Mouse (Mus musculus): Measurements from ENCODE around the gene Atp8b5. TPM values are rescaled to one million over a fixed set of nuclear protein-coding genes. Genes with fewer than 3 reads are reported as not detected.

Gene Atp8b5
- polyA plus RNA-seq, 1 experiment: not detected

DNA sequence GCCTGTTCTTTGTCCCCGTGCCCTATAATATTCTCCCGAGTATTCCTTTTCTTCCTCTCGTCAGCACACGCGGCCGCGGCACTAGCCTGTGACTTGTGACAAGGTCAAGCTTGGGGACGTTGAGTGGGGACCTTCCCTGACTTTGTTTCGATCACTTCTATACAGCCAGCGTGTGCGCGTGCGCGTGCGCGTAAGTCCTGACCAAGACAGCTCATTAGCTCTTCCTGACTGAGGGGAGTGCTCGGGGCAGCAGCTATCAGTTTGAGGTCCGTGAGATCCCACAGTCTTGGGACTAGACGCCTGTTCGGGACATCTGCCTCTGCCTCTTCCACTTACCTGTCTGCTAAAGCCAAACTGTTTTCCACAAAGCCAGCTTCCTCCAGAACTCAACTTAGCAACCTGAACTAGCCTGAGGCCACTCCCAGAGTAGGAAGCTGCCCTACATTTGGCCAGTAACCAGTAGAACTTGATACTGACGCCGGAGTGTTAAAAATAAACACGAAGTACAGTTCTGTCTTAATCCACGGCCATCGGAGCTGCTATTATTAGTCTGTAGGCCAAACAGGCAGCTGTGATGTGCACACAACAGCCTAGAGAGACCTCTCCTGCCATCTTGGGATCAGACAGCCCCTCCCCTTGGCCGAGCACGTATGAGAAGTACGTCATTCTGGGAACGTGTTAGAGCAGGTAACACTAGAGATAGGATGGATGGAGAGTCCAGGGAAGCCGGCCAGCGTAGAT, 132.6 kb downstream of the Atp8b5 start:
- Histone ChIP-seq H3K36me3 (ENCODE audit: control insufficient read depth, insufficient read depth) (no peaks in the 10 kb centered on the region), H3ac (ENCODE audit: control insufficient read depth, insufficient read length) (no peak overlapping the region), H3K27me3 (ENCODE audit: control insufficient read depth, insufficient read depth, insufficient read length) (no peaks in the 10 kb centered on the region), H3K4me2 (ENCODE audit: low read depth) (peak overlapping the region; percentile 58), H3K79me2 (ENCODE audit: control insufficient read depth, insufficient read depth) (peaks cover 8% of the 10 kb centered on the region), H3K4me3 (no peak overlapping the region)
- TF ChIP-seq POLR2AphosphoS2 (IDR thresholded peaks at IDR 0.05; ENCODE audit: insufficient read length, low read depth): no peak
- no peak for TF ChIP-seq USF1 (IDR thresholded peaks at IDR 0.05; ENCODE audit: low read depth)
- TF ChIP-seq MYOD1 (IDR thresholded peaks at IDR 0.05; ENCODE audit: control insufficient read depth in 1 of 3, insufficient read length in 2 of 3, low read depth in 2 of 3): peak in 2 of 3 experiments; percentile 11 to 53
- TF ChIP-seq MYOG (IDR thresholded peaks at IDR 0.05; ENCODE audit: control insufficient read depth in 1 of 3, insufficient read depth in 1 of 3, insufficient read length in 2 of 3, low read depth in 2 of 3): peak in 1 of 3 experiments; percentile 58

DNA sequence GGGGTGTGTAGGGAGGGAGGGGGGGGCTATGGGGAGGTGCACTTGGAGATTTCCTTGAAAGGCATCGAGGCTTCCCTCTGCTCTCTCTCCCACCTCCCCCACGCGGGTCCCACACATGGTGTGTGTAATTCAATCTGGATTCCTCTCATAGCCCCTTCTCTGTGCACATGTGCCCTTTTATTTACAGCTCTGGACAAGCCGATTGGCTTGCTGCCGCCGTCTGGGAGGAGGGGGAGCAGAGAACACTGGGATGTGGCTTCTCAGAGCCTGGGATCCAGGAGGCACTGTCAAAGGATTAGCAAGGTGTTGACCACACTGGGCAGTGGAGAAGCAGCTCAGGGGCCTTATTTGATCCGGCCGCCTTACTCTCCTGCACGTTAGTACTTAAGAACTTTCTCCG, 134.0 kb downstream of the Atp8b5 start:
- Histone ChIP-seq H3ac (ENCODE audit: control insufficient read depth, insufficient read length) (no peak overlapping the region), H3K4me3 (no peak overlapping the region), H3K79me2 (ENCODE audit: control insufficient read depth, insufficient read depth) (peaks cover 8% of the 10 kb centered on the region), H3K27me3 (ENCODE audit: control insufficient read depth, insufficient read depth, insufficient read length) (no peaks in the 10 kb centered on the region), H3K4me2 (ENCODE audit: low read depth) (no peak overlapping the region), H3K36me3 (ENCODE audit: control insufficient read depth, insufficient read depth) (no peaks in the 10 kb centered on the region)
- TF ChIP-seq TCF3 (IDR thresholded peaks at IDR 0.05; ENCODE audit: insufficient read length, low read depth): no peak
- TF ChIP-seq MYOD1 (IDR thresholded peaks at IDR 0.05; ENCODE audit: control insufficient read depth in 1 of 3, insufficient read length in 2 of 3, low read depth in 2 of 3): no peak
- TF ChIP-seq MYOG (IDR thresholded peaks at IDR 0.05; ENCODE audit: control insufficient read depth in 1 of 3, insufficient read depth in 1 of 3, insufficient read length in 2 of 3, low read depth in 2 of 3): no peak
- TF ChIP-seq MAX (IDR thresholded peaks at IDR 0.05; ENCODE audit: low read depth): no peak
- TF ChIP-seq REST (IDR thresholded peaks at IDR 0.05; ENCODE audit: insufficient read depth, insufficient read length): no peak
- TF ChIP-seq POLR2AphosphoS2 (IDR thresholded peaks at IDR 0.05; ENCODE audit: insufficient read length, low read depth): no peak
- TF ChIP-seq SRF (IDR thresholded peaks at IDR 0.05; ENCODE audit: control insufficient read depth, insufficient read length, low read depth): no peak
- no peak for TF ChIP-seq POLR2A (IDR thresholded peaks at IDR 0.05; ENCODE audit: insufficient read length, low read depth)

DNA sequence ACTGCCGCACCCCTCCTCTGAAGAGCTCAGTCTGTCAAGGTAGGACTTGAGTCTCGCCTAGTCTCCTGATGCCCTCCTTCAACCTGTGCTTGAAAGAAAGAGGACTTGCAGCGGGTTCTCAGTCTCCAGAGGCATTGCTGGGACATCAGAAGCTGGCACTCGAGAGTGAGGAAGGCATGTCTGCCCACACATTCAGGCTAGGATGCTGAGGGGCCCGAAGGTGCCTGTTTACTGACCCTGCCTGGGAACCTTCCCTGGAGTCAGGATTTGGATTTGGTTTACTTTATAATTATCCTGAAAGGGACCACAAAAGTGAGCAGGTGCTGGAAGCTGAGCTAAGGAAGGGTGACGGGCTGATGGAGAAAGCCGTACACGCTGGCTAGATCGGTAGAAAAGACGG, 134.5 kb downstream of the Atp8b5 start:
- peaks cover 8% of the 10 kb centered on the region for H3K79me2 ChIP-seq (ENCODE audit: control insufficient read depth, insufficient read depth)
- no peaks in the 10 kb centered on the region for H3K36me3 ChIP-seq (ENCODE audit: control insufficient read depth, insufficient read depth)
- no peak overlapping the region for H3K4me3 ChIP-seq
- H3K4me2 ChIP-seq (ENCODE audit: low read depth): no peak overlapping the region
- H3K27me3 ChIP-seq (ENCODE audit: control insufficient read depth, insufficient read depth, insufficient read length): no peaks in the 10 kb centered on the region
- H3ac ChIP-seq (ENCODE audit: control insufficient read depth, insufficient read length): no peak overlapping the region
- no peak for TF ChIP-seq MYOG (IDR thresholded peaks at IDR 0.05; ENCODE audit: control insufficient read depth in 1 of 3, insufficient read depth in 1 of 3, insufficient read length in 2 of 3, low read depth in 2 of 3)
- TF ChIP-seq MAX (IDR thresholded peaks at IDR 0.05; ENCODE audit: low read depth): no peak
- TF ChIP-seq POLR2A (IDR thresholded peaks at IDR 0.05; ENCODE audit: insufficient read length, low read depth): no peak
- no peak for TF ChIP-seq USF1 (IDR thresholded peaks at IDR 0.05; ENCODE audit: low read depth)
- TF ChIP-seq TCF12 (IDR thresholded peaks at IDR 0.05; ENCODE audit: insufficient read depth, poor library complexity, severe bottlenecking): no peak
- no peak for TF ChIP-seq POLR2AphosphoS2 (IDR thresholded peaks at IDR 0.05; ENCODE audit: insufficient read length, low read depth)
- no peak for TF ChIP-seq SRF (IDR thresholded peaks at IDR 0.05; ENCODE audit: control insufficient read depth, insufficient read length, low read depth)
- TF ChIP-seq MYOD1 (IDR thresholded peaks at IDR 0.05; ENCODE audit: control insufficient read depth in 1 of 3, insufficient read length in 2 of 3, low read depth in 2 of 3): no peak
- no peak for TF ChIP-seq CEBPB (IDR thresholded peaks at IDR 0.05; ENCODE audit: insufficient read depth, poor library complexity, severe bottlenecking)
- no peak for TF ChIP-seq E2F4 (IDR thresholded peaks at IDR 0.05; ENCODE audit: insufficient read depth)
- TF ChIP-seq REST (IDR thresholded peaks at IDR 0.05; ENCODE audit: insufficient read depth, insufficient read length): no peak
- no peak for TF ChIP-seq TCF3 (IDR thresholded peaks at IDR 0.05; ENCODE audit: insufficient read length, low read depth)

DNA sequence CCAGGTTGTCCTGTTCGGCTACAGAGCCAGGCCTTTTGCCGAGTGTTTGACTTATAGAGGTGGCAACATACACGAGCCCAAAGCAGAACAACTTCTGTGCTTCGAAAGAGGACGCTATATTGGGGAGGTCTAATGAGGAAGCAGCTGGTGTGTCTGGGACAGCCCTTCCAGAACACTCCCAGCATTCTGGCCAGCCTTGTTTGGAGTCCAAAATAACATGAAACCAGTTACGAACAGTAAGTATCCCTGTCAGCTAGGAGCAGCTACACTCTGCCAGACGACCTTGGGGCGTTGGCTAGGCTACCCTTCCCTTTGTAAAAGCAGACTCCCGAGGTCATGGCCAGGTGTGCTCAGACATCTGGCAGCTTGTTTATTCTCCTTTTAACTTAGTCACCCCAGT, 135.3 kb downstream of the Atp8b5 start:
- Histone ChIP-seq H3K4me2 (ENCODE audit: low read depth) (no peak overlapping the region), H3K27me3 (ENCODE audit: control insufficient read depth, insufficient read depth, insufficient read length) (no peaks in the 10 kb centered on the region)
- TF ChIP-seq MYOG (IDR thresholded peaks at IDR 0.05; ENCODE audit: control insufficient read depth in 1 of 3, insufficient read depth in 1 of 3, insufficient read length in 2 of 3, low read depth in 2 of 3): peak in 1 of 3 experiments; percentile 37
- TF ChIP-seq MYOD1 (IDR thresholded peaks at IDR 0.05; ENCODE audit: control insufficient read depth in 1 of 3, insufficient read length in 2 of 3, low read depth in 2 of 3): peak in 1 of 3 experiments; percentile 0
- no peak for TF ChIP-seq POLR2A (IDR thresholded peaks at IDR 0.05; ENCODE audit: insufficient read length, low read depth)

DNA sequence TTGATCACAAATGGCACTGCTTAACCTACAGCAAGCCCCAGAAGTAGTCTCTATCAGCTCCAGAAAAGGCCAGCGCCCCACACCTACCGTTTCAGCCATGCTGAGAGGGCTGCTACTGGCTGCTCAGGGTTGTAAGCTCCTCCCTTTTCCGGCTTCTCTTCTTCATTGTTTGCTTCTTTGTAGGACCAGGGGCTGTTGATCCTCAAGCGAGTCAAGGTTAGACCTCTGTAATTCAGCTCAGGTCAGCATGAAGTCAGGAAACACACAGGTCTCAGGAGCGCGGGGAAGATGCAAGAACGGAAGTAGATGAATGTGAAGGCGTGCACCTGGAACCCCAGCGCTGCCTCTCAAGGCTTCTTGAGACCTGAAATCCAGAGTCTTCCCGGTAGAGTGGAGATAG, 137.7 kb downstream of the Atp8b5 start:
- no peak overlapping the region for H3ac ChIP-seq (ENCODE audit: control insufficient read depth, insufficient read length)
- no peaks in the 10 kb centered on the region for H3K36me3 ChIP-seq (ENCODE audit: control insufficient read depth, insufficient read depth)
- H3K4me3 ChIP-seq: no peak overlapping the region
- peaks cover 3% of the 10 kb centered on the region for H3K79me2 ChIP-seq (ENCODE audit: control insufficient read depth, insufficient read depth)
- no peaks in the 10 kb centered on the region for H3K27me3 ChIP-seq (ENCODE audit: control insufficient read depth, insufficient read depth, insufficient read length)
- H3K4me2 ChIP-seq (ENCODE audit: low read depth): no peak overlapping the region
- TF ChIP-seq TCF3 (IDR thresholded peaks at IDR 0.05; ENCODE audit: insufficient read length, low read depth) (no peak), MYOG (IDR thresholded peaks at IDR 0.05; ENCODE audit: control insufficient read depth in 1 of 3, insufficient read depth in 1 of 3, insufficient read length in 2 of 3, low read depth in 2 of 3) (no peak), E2F4 (IDR thresholded peaks at IDR 0.05; ENCODE audit: insufficient read depth) (no peak), MAX (IDR thresholded peaks at IDR 0.05; ENCODE audit: low read depth) (no peak), SRF (IDR thresholded peaks at IDR 0.05; ENCODE audit: control insufficient read depth, insufficient read length, low read depth) (no peak), MYOD1 (IDR thresholded peaks at IDR 0.05; ENCODE audit: control insufficient read depth in 1 of 3, insufficient read length in 2 of 3, low read depth in 2 of 3) (no peak), TCF12 (IDR thresholded peaks at IDR 0.05; ENCODE audit: insufficient read depth, poor library complexity, severe bottlenecking) (no peak), CEBPB (IDR thresholded peaks at IDR 0.05; ENCODE audit: insufficient read depth, poor library complexity, severe bottlenecking) (no peak)

More for the DNA sequence above, 135.3 kb downstream of the Atp8b5 start:
- Histone ChIP-seq H3ac (ENCODE audit: control insufficient read depth, insufficient read length) (no peak overlapping the region), H3K36me3 (ENCODE audit: control insufficient read depth, insufficient read depth) (no peaks in the 10 kb centered on the region), H3K4me3 (no peak overlapping the region), H3K79me2 (ENCODE audit: control insufficient read depth, insufficient read depth) (peaks cover 8% of the 10 kb centered on the region)

All from myocyte (in vitro differentiated cells).